Mouse (Mus musculus) WW6 (cell line): ENCODE data around the gene Trp53tg5.

Source experiments
- DNase-seq: peaks from one replicate; pipeline ENCODE4 v3.0.0-alpha.2; 2013; ENCODE audit warnings: low read depth, low spot score

Gene Trp53tg5

GRCm38 (mm10) chr2:164432541-164433191, 40.9 kb downstream of the Trp53tg5 start:
- DNase-seq: no peak

GRCm38 (mm10) chr2:164431676-164432465, 41.7 kb downstream of the Trp53tg5 start:
- DNase-seq: no peak

GRCm38 (mm10) chr2:164430697-164431096, 42.8 kb downstream of the Trp53tg5 start:
- no peak for DNase-seq

GRCm38 (mm10) chr2:164429881-164430615, 43.5 kb downstream of the Trp53tg5 start:
- DNase-seq: no peak

GRCm38 (mm10) chr2:164428451-164428850, 45.1 kb downstream of the Trp53tg5 start:
- DNase-seq: no peak

- DNase-seq: no peak
Measured at GRCm38 (mm10) chr2:164426952-164427351, 46.6 kb downstream of the Trp53tg5 start.

GRCm38 (mm10) chr2:164426121-164426520, 47.4 kb downstream of the Trp53tg5 start:
- no peak for DNase-seq

GRCm38 (mm10) chr2:164425401-164425800, 48.1 kb downstream of the Trp53tg5 start:
- DNase-seq: no peak

GRCm38 (mm10) chr2:164424406-164424805, 49.1 kb downstream of the Trp53tg5 start:
- no peak for DNase-seq

GRCm38 (mm10) chr2:164423464-164423863, 50.1 kb downstream of the Trp53tg5 start:
- DNase-seq: no peak

- DNase-seq: no peak
Measured at GRCm38 (mm10) chr2:164422675-164423393, 50.7 kb downstream of the Trp53tg5 start.

- DNase-seq: no peak
Measured at GRCm38 (mm10) chr2:164421979-164422378, 51.5 kb downstream of the Trp53tg5 start.

- no peak for DNase-seq
Measured at GRCm38 (mm10) chr2:164421306-164421705, 52.2 kb downstream of the Trp53tg5 start.
